Mouse (Mus musculus): ENCODE measurements at regions not wholly inside any gene's neighbourhood (a gene's known extent, or its start where the extent isn't known, plus 50 kb on each side); places are given as distances from the start of the nearest gene placed in this dataset.
A peak's percentile ranks its signal among the peaks of the same experiment; 100 is the strongest.

DNA sequence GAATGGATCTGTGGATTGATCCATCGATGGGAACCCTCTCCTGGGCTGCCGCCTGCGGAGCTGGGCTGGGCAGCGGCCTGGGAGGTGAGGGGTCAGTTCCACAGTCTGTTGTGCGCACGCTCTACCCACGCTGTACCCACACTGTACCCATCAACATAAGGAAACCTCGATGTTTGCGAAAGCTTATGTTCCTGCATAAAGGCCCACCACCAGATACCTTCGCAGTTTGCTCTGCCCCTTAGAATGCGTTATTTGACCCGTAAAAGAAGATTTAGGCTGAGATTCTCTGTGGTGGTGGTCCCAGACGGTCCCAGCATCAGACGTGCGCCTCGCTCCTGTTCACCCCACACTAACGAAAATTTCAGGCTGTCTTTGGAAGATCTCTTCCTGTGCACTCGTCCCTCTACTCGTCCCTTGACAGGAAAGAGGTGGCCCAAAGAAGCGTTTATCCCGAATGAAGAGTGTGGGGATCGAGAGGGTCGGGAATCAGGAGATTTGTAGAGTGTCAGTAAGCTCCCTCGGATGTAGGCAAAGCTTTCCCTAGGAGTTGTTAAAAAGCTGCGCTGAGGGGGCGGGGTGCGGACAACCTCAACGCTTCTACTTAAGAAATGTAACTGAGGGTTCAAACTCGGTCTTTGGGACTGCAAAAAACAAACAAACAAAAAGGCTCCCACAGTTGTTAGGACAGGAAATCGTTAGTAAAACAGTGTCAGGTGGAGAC lies 123.9 kb downstream of the Tmem161b start:
- DNase-seq, result no peak

DNA sequence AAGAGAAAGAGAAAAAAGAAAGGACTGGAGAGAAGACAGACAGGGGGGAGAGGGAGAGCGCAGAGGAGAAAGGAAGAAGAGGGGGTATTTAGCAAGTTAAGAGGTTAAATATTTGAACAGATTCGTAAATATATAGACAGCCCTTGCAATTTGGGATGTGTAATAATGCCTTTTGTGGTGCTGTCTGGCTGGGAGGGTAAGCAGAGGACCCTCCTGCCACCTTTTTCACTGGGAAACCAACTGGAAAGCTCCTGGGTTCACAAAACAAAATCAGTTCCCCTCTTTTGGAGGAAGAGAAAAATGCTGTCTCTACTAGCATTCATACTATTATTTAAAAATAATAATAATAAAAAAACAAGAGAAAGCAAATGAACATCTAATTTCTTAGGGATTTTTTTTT lies 124.5 kb downstream of the Tmem161b start:
- no peak for DNase-seq

DNA sequence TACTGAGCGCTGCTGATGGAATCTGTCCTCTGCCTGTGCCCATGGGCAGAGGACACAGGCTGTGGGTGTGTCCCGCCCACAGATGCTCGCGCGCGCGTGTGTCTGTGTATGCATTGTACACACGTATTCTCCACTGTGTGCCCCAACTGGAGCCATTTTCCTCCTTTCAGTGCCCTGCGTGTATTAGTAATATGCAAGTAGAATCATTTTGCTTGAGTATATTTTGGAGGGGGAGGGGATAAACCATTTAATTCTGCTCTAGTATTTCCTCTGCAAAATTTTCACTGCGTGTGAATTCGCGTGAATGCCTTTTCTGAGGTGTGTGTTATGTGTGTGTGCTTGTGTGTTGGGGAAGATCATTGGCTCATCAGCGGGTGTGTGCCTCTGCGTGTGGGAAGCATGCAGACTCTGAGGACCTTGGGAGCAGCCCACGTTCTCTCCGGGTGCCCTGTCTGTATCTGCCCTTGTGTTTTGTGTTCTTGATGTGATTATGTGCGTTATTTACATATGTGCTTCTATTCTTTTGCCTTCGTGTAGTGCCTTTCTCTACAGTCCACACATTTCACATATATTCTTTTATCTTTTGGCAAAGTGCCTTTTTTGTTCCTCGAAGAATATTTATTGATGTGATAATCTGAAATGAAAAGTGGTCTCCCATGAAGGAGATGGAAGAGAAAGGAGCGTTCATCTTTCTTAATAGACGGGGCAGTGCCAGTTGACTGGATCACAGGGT lies 125.3 kb downstream of the Tmem161b start:
- DNase-seq, result no peak

DNA sequence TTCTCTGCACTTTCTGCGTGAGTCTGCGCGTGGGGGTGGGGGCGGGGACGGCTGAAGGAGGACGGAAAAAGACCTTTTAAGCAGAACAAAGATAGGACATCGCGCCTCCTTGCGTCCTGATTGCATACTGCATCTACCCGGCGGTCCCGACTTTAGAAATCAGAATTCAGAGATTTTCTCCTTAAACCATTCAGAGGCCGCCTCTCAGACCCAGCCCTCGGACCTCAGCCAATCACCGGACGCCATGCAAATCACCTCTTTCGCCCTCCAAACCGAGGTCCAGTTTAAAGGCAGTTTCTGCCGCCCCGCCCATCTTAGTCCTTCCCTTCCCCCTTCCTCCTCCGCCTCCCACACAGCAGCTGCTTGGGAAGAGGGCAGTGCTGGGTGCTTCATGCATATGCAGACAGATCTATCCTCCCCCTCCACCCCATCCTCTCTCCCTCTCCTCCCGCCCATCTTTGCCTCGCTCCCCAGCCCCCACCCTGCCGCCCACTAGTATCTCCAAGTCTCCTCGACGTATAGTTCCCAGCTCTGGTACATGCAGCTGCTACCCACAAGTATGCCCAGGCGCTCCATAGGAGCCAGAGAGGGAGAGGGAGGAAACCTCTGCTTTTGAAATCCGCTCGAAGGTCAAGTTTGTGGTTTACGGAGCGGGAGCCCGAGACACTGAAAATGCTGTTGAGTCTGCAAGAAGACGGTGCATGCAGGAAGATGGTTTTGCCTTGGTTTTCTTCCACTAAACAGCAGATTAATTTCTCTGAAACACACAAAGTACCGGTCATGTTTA lies 126.0 kb downstream of the Tmem161b start:
- DNase-seq, result peak; percentile 85

DNA sequence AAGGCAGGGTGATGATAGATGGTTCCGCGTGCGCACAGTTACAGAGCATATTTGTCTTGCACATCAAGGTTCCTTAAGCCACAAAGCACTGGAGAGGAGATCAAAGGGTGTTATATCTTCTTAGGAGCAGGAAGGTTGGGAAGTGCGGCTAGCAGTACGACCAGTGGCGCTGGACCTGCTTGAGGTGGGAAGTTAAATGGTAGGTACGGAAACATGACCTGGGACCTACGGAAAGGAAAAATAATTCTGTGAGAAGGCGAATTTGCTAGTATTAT lies 126.5 kb downstream of the Tmem161b start:
- no peak for DNase-seq

DNA sequence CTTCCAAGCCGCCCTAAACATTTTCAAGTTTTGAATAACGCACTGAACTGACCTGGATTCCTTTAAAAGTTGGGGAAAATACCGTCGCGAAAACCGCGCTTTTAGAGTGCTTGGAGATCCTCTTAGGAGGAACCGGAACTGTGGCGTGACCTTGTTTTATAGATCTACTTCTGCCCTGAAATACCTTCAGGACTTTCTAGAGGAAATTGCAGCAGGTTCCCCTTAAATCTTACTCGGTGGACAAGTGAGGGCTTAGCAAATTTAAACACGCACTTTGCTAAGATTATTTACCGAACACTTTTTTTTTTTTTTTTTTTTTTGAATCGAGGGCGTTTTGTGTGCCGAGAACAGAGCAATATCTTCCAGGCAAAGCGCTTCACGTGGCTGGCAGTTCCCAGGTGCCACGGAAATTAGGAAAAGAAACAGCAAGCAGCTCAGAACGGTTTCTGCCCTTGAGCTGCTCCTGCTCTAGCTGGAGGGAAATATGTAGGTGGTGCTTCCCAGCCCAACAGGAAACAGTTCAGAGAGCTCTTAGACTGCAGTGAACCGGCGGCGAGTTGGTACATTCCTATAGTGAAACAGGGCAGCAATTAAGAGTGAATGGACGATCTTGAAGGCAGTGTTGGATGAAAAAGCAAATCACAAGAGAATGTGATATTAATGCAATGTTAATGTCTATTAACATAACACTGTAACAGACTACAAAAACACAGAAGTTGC lies 127.1 kb downstream of the Tmem161b start:
- no peak for DNase-seq

DNA sequence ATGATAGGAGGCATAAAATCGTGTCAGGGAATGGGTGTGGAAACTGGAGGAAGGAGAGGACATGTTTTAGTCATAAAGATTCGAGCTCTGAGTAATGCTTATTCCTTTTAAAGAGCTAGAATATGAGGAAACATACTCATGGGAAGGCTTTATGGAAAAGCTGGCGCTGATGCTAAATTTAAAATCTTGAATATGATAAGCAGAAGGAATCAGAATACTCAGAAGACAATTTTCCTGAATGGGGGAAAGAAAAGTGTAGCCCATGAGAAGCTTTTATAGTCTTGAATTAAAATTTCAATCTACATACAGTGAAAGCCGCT lies 127.6 kb downstream of the Tmem161b start:
- no peak for DNase-seq

DNA sequence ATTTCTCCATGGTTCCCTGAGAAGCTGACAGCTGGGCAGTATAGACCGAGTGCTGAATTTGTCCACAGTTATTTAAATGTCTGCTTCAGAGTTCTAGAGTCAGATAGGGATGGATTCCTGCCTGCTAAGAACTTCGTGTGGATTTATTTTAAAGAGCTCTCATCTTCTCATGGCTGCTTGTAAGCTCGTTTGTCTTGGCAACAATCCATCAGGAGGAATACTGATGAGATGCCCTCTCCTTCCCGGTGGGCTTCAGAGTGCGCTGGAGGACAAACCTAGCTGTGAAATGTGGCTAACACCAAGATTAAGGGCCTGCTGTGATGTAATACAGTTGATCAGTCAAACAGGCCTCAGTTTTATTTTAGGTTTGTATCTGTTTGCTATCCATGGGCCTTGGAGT lies 128.7 kb downstream of the Tmem161b start:
- DNase-seq, result no peak

DNA sequence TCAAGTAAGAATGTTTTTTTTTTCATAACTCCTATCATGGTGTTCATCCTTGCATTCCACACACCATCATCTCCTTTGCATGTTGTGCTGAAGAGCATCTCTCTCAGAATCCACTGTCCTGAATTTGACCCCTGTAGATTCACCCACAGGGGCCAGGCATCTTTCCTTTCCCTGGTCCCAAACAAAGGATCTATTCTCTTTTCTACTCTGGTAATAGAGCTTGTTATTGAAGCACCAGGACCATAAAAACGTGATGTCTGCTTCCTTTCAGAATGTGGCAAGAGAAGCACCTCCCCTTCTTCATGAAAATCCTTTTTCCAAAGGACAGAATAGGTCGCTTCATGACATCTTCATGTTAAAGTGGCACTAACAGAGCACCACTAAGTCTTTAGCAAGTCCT lies 134.4 kb downstream of the Tmem161b start:
- DNase-seq, result no peak

DNA sequence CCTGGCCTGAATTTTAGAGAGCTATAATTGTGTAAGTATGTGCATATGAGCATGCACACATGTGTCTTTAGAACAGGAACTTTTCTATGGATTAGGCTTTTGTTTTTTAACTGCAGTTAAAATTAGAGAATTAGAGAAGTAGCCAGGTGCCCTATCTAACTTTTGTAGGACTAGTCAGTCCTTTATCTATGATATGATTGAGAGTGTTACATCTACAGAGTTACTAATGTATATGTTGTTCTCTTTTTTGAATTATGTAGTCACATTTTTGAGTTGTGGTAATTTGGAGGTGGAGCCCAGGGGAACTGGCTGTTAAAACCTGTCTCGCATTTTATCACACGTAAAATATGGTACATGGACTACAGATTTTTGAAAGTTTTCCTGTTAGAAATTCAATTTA lies 138.4 kb downstream of the Tmem161b start:
- DNase-seq, result no peak

DNA sequence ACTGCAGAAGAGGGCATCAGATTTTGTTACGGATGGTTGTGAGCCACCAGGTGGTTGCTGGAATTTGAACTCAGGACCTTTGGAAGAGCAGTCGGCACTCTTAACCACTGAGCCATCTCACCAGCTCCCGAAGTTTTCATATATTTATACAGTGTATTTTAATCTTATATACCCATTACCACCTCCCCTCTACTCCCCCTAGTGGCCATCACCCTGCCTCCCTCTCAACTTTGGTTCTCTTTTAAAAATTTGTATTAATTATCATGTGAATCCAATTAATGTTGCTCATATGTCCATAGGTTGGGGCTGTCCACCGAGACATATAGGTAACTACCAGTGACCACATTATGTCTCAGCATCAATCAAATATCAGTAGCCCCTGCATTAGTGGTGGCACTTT lies 142.0 kb downstream of the Tmem161b start:
- no peak for DNase-seq

DNA sequence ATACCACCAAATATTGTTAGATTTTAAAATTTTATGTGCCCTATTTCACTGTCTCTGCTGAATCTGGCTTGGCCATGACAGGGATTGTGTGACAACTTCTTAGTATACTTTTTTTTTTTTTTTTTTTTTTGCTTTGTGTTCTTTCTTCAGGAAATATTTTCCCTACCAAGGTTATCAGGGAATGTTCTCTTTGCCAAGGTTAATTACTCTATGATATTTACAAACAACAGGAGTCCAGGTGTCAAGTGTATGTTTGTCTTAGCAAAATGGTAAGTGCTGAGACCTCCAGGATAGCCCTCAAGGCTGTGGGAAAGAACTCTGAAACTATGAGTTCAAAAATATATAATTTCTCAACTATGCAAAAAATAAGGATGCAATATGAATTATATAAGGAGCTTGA lies 143.4 kb downstream of the Tmem161b start:
- no peak for DNase-seq

DNA sequence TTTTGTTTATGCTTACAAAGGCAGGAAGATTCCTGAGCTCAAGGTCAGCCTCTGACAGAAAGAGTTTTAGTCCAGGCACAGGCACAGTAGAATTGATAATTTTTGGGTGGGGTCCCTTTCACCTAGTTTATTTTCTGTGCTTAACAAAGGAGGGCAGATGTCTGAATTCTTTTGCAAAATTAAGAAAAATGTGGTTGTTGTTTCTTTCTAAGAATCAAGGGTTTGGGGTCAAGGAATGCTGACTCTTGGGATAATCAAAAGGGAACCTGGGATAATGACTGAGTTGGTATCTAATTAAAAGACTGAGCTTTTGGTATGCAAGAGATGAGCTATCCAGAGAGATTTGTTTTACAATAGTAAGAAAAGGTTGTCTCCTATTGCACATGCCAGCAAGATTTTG lies 143.9 kb downstream of the Tmem161b start:
- DNase-seq, result no peak

DNA sequence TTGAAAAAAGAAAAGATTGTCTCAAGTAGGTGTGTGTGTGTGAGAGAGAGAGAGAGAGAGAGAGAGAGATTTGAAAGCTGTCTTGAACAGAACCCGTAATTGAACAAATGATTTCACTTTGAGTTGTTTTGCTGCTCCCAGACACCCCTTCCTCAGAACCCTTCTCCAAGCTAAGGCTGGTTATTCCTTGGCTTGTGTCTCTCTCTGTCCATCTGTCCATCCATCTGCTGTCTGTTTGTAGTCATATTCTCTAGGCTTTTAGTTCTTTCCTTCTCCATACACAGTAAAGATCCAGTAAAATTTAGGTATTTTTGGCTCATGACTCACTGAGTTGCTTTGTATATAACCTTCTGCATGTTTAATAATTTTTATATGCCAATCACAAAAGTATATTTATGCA lies 144.7 kb downstream of the Tmem161b start:
- DNase-seq, result no peak

DNA sequence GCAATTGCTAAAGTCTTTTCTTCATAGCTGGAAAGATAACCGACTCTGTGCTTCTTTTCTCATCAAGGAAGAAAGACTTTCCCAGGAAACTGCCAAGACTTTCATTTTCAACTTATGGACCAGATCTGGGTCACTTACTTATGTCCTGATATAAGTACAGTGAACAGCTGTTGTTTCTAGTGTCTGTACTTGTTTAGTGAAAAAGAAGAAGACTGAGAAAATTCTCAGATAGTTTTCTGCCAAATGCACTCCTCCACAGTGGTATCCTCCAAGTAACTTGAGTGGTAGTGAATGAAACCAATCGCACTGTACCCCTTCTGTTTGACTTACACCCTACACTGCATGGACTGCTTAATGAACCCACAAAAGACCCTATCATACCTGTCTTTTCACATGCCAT lies 146.1 kb downstream of the Tmem161b start:
- no peak for DNase-seq

DNA sequence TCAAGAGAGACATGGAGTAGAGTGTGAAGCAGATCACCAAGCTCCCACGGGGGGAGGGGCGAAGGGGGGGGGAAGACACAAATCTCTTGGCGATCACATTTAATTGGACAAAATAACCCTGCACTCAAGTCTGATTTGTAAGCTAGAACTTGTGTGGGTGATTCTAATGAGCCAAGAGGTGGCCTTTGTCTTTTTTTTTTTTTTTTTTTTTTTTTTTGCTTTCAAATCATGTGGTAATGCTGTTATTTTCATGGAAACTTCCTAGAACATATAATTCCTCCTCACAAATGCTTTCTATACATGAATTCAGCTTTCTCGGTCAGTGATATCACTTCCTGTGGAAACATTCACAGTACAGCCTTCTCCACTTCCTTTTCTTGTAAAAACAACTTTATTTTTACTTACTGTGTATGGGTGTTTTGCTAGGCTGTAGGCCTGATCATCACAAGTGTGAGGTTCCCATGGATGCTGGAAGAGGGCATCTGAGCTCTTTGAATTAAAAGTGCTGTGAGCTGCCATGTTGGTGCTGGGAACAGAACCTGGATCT lies 152.7 kb downstream of the Tmem161b start:
- DNase-seq, result no peak

DNA sequence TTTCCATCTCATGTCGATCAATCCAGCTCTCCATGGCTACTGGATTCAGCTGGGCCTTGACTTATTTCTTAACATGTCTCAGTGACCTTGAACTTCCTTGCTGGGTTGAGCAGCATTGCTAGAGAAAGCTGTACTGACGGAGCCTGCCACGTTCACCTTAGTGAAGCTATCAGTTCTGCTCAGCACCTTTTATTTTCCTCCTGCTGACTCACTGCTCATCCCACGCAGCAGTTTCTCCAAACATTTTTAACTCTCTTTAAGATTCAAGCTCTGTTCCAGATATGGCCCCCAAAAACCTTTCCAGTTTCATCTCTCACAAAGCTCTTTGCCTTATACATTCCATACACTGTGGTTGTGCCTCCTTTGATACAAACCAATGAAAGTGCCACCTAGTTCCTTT lies 153.8 kb downstream of the Tmem161b start:
- DNase-seq, result no peak

DNA sequence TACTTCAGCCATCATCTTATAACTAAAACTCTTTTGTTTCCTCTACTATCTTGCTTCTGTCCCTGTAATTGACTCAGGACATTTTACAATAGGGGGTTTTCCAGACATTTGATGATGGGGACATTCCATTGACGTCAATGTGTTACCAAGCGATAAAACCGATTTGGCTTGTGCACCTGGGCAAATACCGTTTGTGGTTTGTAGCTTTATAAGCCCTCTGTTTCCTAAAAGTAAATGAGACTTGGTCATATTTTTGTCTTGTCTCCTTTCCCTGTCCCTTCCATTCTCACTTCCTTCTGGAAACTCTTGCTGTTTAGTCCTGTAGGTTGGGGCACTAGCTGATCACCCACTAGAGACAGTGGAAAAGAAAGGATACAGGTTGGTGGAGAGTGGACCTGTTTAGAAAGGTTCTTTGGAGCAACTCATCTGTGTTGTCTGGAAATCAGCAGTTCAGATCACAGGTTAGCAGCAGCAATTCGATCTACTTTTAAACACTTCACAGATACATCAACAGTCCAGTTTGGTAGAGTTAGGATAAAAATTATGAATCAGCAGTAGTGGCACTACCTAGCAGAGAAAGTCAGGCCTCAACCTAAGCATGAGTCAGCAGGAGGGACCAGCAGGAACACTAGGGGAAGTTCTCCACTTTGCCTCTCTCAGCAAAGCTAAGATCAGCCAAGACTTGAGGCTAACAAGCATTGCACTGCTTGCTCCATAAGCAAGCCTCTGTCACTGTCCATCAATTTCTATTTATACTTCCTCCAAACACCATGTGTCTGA lies 156.6 kb downstream of the Tmem161b start:
- no peak for DNase-seq

DNA sequence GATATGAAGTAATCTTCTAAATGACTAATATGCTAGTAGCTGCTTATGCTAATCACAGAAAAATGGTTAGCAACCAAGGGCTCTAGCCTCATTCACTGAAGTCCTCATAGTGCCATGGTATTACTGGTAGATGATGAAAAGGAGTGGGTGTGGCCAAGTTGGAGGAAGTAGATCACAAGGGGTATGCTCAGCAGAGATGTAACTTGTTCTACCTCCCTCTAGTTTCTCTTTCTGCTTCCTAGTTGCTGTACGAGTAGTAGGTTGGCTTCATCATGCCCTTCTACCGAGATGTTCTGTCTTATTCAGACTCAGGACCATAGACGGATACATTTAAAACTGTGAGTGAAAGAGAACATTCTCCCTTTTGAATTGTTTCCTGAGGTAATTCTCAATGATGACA lies 169.5 kb downstream of the Tmem161b start:
- DNase-seq, result no peak

DNA sequence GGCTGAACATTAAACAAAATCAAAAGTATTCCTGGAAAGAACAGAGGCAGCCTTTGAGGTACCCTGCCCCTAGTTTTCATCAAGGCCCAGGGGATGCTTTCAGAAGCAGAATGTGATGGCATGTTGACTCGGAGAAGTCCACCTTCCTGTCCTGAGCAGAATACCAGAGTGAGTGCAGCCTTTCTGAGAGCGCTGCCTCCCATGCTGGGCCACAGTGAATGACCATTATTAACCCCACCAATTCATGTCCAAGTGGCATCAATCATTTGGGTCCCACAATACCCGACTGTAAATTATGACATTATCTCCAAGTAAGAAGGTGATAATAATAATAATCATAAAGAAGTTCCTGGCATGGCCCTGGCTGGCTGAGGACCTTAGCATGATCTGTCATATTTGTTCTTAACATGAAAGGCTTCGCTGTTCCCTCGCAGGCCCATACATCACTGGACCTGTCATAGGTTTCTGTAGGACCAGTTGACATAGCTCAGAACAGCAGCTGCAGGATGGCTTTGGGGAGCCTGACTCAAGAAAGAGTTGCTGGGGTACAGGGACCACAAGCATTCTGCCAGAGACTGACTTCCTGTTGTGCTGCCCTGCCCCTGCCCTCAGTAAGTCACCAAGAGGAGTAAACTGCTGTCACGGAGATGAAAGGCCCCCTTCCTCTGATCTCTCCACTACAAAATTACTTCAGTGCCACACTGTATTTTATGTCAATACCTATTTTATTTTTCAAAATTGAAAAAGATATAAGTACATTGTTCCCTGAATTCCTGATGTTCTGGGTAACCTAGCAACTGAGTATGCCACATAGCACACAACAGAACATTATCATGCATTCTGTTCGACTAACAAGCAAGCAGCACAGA lies 176.6 kb downstream of the Tmem161b start:
- no peak for DNase-seq

Data from gastrocnemius, postnatal 10 days (tissue).